Mouse (Mus musculus) ES-Bruce4 (cell line): ENCODE measurements around the gene Tal1. TPM values are rescaled to one million over a fixed set of nuclear protein-coding genes. Genes with fewer than 3 reads are reported as not detected.

Experiments used
- H3K27ac ChIP-seq: 2 replicates; pipeline ENCODE4 v1.5.1; 2012; ENCODE audit warnings: low read length, inconsistent platforms; ENCODE audit not compliant: insufficient read depth
- H3K27me3 ChIP-seq: 2 replicates; pipeline ENCODE4 v1.6.1; 2012; ENCODE audit warnings: mild to moderate bottlenecking, low read length, inconsistent platforms; ENCODE audit not compliant: control insufficient read depth, poor library complexity, insufficient read depth, severe bottlenecking
- H3K36me3 ChIP-seq: 2 replicates; pipeline ENCODE4 v1.6.1; 2012; ENCODE audit warnings: inconsistent platforms, mild to moderate bottlenecking, low read length, moderate library complexity; ENCODE audit not compliant: control insufficient read depth, poor library complexity, insufficient read depth, severe bottlenecking
- H3K4me1 ChIP-seq: one replicate; pipeline ENCODE4 v1.8.1; 2011; ENCODE audit warnings: low read length; ENCODE audit not compliant: control insufficient read depth, insufficient read depth
- H3K4me3 ChIP-seq: 2 replicates; pipeline ENCODE4 v1.5.1; 2011; ENCODE audit warnings: low read depth, mild to moderate bottlenecking, low read length
- H3K9ac ChIP-seq: 2 replicates; pipeline ENCODE4 v1.6.1; 2012; ENCODE audit warnings: low read depth, mild to moderate bottlenecking, inconsistent platforms; ENCODE audit not compliant: poor library complexity, severe bottlenecking
- H3K9me3 ChIP-seq: replicated peaks from 2 replicates; pipeline ENCODE4 v1.6.1; 2012; ENCODE audit warnings: mild to moderate bottlenecking, low read length, inconsistent platforms; ENCODE audit not compliant: control insufficient read depth, poor library complexity, insufficient read depth, severe bottlenecking
- CTCF ChIP-seq: IDR thresholded peaks from one replicate; pipeline ENCODE4 v1.8.1; 2011; ENCODE audit warnings: low read depth, low read length
- EP300 ChIP-seq: IDR thresholded peaks from 2 replicates; pipeline ENCODE4 v1.6.1; 2011; ENCODE audit warnings: low read depth, low read length; ENCODE audit not compliant: insufficient read depth
- POLR2A ChIP-seq: IDR thresholded peaks from one replicate; pipeline ENCODE4 v1.8.1; 2011; ENCODE audit warnings: low read length; ENCODE audit not compliant: insufficient read depth
- polyA plus RNA-seq: library from polyadenylated mRNA; stranded (reverse); fragments of >200 nt; gene quantifications from 2 replicates; pipeline ENCODE4 v1.2.4, GENCODE M21; 2011; ENCODE audit warnings: low read depth; ENCODE audit not compliant: missing spikeins, insufficient read depth, insufficient read length

The Tal1 gene
- polyA plus RNA-seq, 1 experiment: 0.37 TPM

- Histone ChIP-seq H3K4me3 (peak overlapping the region; percentile 59), H3K27me3 (no peaks in the 10 kb centered on the region), H3K9me3 (no peaks in the 10 kb centered on the region), H3K27ac (0 out of 2 replicates have a peak overlapping the region, but pooled peaks have one; percentile 8), H3K9ac (peak overlapping the region; percentile 50), H3K4me1 (no peaks in the 10 kb centered on the region), H3K36me3 (no peaks in the 10 kb centered on the region)
- TF ChIP-seq POLR2A (no peak), EP300 (no peak), CTCF (no peak)
Observed at GRCm38 (mm10) chr4:115095671-115096434, 39.6 kb downstream of the Tal1 start.

- no peak for TF ChIP-seq EP300
- no peak for TF ChIP-seq POLR2A
- TF ChIP-seq CTCF: no peak
- no peaks in the 10 kb centered on the region for H3K9me3 ChIP-seq
- H3K4me3 ChIP-seq: no peak overlapping the region
- H3K4me1 ChIP-seq: no peaks in the 10 kb centered on the region
- H3K9ac ChIP-seq: no peak overlapping the region
- no peaks in the 10 kb centered on the region for H3K36me3 ChIP-seq
- H3K27ac ChIP-seq: 0 out of 2 replicates have a peak overlapping the region, but pooled peaks have one; percentile 8
- no peaks in the 10 kb centered on the region for H3K27me3 ChIP-seq
Observed at GRCm38 (mm10) chr4:115096435-115097145, 40.4 kb downstream of the Tal1 start.

GRCm38 (mm10) chr4:115097146-115097496 lies 40.9 kb downstream of the Tal1 start:
- H3K9ac ChIP-seq: no peak overlapping the region
- no peaks in the 10 kb centered on the region for H3K36me3 ChIP-seq
- no peaks in the 10 kb centered on the region for H3K4me1 ChIP-seq
- H3K27ac ChIP-seq: no peak overlapping the region
- no peaks in the 10 kb centered on the region for H3K27me3 ChIP-seq
- no peak overlapping the region for H3K4me3 ChIP-seq
- TF ChIP-seq POLR2A: no peak
- TF ChIP-seq CTCF: peak; percentile 61
- H3K9me3 ChIP-seq: no peaks in the 10 kb centered on the region

- H3K9me3 ChIP-seq: no peaks in the 10 kb centered on the region
Observed at GRCm38 (mm10) chr4:115101682-115102081, 45.5 kb downstream of the Tal1 start.

GRCm38 (mm10) chr4:115103510-115103909 lies 47.3 kb downstream of the Tal1 start:
- no peaks in the 10 kb centered on the region for H3K4me1 ChIP-seq
- no peak overlapping the region for H3K4me3 ChIP-seq
- H3K36me3 ChIP-seq: no peaks in the 10 kb centered on the region
- no peaks in the 10 kb centered on the region for H3K27me3 ChIP-seq
- H3K9me3 ChIP-seq: no peaks in the 10 kb centered on the region
- no peak overlapping the region for H3K9ac ChIP-seq
- H3K27ac ChIP-seq: no peak overlapping the region
- no peak for TF ChIP-seq CTCF
- TF ChIP-seq EP300: no peak
- no peak for TF ChIP-seq POLR2A

More at GRCm38 (mm10) chr4:115101682-115102081, 45.5 kb downstream of the Tal1 start:
- TF ChIP-seq CTCF (peak; percentile 95), EP300 (no peak), POLR2A (no peak)
- no peaks in the 10 kb centered on the region for H3K4me1 ChIP-seq
- H3K9ac ChIP-seq: no peak overlapping the region
- H3K27me3 ChIP-seq: no peaks in the 10 kb centered on the region
- H3K27ac ChIP-seq: no peak overlapping the region
- H3K36me3 ChIP-seq: no peaks in the 10 kb centered on the region
- H3K4me3 ChIP-seq: no peak overlapping the region

GRCm38 (mm10) chr4:115111167-115111566 lies 54.9 kb downstream of the Tal1 start:
- no peak overlapping the region for H3K9ac ChIP-seq
- no peak overlapping the region for H3K4me3 ChIP-seq
- no peaks in the 10 kb centered on the region for H3K27me3 ChIP-seq
- no peaks in the 10 kb centered on the region for H3K9me3 ChIP-seq
- no peaks in the 10 kb centered on the region for H3K36me3 ChIP-seq
- no peaks in the 10 kb centered on the region for H3K4me1 ChIP-seq
- TF ChIP-seq CTCF (no peak), POLR2A (no peak), EP300 (no peak)
- no peak overlapping the region for H3K27ac ChIP-seq
